Mouse (Mus musculus) embryonic facial prominence, embryonic 12.5 days (tissue): ENCODE data around the gene Trim65. TPM values are rescaled to one million over a fixed set of nuclear protein-coding genes. Genes with fewer than 3 reads are reported as not detected.

ENCODE experiments used
- ATAC-seq: fragments of 200-750 bp; cut with Nextera tagmentation; 2 replicates; pipeline ENCODE4 v1.8.0; 2017; ENCODE audit not compliant: insufficient number of reproducible peaks, insufficient read depth, low FRiP score, low TSS enrichment
- H3K27ac ChIP-seq: fragments of 300-500 bp; sonication (generic); 2 replicates; pipeline ENCODE4 v1.5.1; 2016; ENCODE audit warnings: mild to moderate bottlenecking
- H3K27me3 ChIP-seq: fragments of 300-500 bp; sonication (generic); 2 replicates; pipeline ENCODE4 v1.6.1; 2016; ENCODE audit warnings: mild to moderate bottlenecking, moderate library complexity
- H3K36me3 ChIP-seq: fragments of 300-500 bp; sonication (generic); 2 replicates; pipeline ENCODE4 v1.6.1; 2016; ENCODE audit warnings: mild to moderate bottlenecking
- H3K4me1 ChIP-seq: fragments of 300-500 bp; sonication (generic); 2 replicates; pipeline ENCODE4 v1.6.1; 2016
- H3K4me2 ChIP-seq: fragments of 300-500 bp; sonication (generic); replicated peaks from 2 replicates; pipeline ENCODE4 v1.6.1; 2016; ENCODE audit warnings: mild to moderate bottlenecking, moderate library complexity
- H3K4me3 ChIP-seq: fragments of 300-500 bp; sonication (generic); 2 replicates; pipeline ENCODE4 v1.5.1; 2016; ENCODE audit warnings: mild to moderate bottlenecking
- H3K9ac ChIP-seq: fragments of 300-500 bp; sonication (generic); 2 replicates; pipeline ENCODE4 v1.6.1; 2016; ENCODE audit warnings: mild to moderate bottlenecking, moderate library complexity
- H3K9me3 ChIP-seq: fragments of 300-500 bp; sonication (generic); 2 replicates; pipeline ENCODE4 v1.6.1; 2016; ENCODE audit warnings: mild to moderate bottlenecking, moderate library complexity
- WGBS: fragments of 180-500 bp; shearing (Covaris S2); methylation state at CpG from one replicate; pipeline ENCODE4 v1.1.7; 2016; 5-methylcytosine and 5-hydroxymethylcytosine counted together
- polyA plus RNA-seq: library from polyadenylated mRNA; unstranded; fragments of >200 nt; fragmentation: Nextera tagmentation; extraction: Ambion mirVana; gene quantifications from 2 replicates; pipeline ENCODE4 v1.2.1, GENCODE M21; 2016

Trim65 gene
- polyA plus RNA-seq, 1 experiment from 2014 or later = 2.3 TPM

GRCm38 (mm10) chr11:116105065-116105464 is 25.9 kb downstream of the Trim65 start:
- H3K27me3 ChIP-seq = peaks cover 48% of the 10 kb centered on the region
- 87% methylated on average over 2 of the region's 2 CpGs for WGBS

GRCm38 (mm10) chr11:116104006-116104646 is 26.8 kb downstream of the Trim65 start:
- peaks cover 64% of the 10 kb centered on the region for H3K4me1 ChIP-seq
- peaks cover 39% of the 10 kb centered on the region for H3K27me3 ChIP-seq
- H3K9ac ChIP-seq = peak overlapping the region; percentile 19; the same call in 1 of the 2 replicates
- no peak overlapping the region for H3K4me2 ChIP-seq
- no peak overlapping the region for H3K4me3 ChIP-seq
- WGBS = 31% methylated on average over 14 of the region's 14 CpGs
- H3K27ac ChIP-seq = peak overlapping the region; percentile 67
- no peaks in the 10 kb centered on the region for H3K36me3 ChIP-seq
- peak; percentile 32; the same call in 1 of the 2 replicates for ATAC-seq
- H3K9me3 ChIP-seq = no peaks in the 10 kb centered on the region

More at GRCm38 (mm10) chr11:116105065-116105464, 25.9 kb downstream of the Trim65 start:
- Histone ChIP-seq H3K9ac (no peak overlapping the region), H3K4me2 (no peak overlapping the region), H3K9me3 (no peaks in the 10 kb centered on the region), H3K36me3 (no peaks in the 10 kb centered on the region), H3K4me1 (peaks cover 71% of the 10 kb centered on the region), H3K4me3 (no peak overlapping the region), H3K27ac (no peak overlapping the region)
- ATAC-seq = no peak

GRCm38 (mm10) chr11:116103572-116103971 is 27.4 kb downstream of the Trim65 start:
- H3K27me3 ChIP-seq = peaks cover 33% of the 10 kb centered on the region
- no peaks in the 10 kb centered on the region for H3K36me3 ChIP-seq
- H3K9me3 ChIP-seq = no peaks in the 10 kb centered on the region
- no peak overlapping the region for H3K4me2 ChIP-seq
- H3K4me3 ChIP-seq = no peak overlapping the region
- ATAC-seq = no peak
- no peak overlapping the region for H3K9ac ChIP-seq
- 75% methylated on average over 12 of the region's 12 CpGs for WGBS
- H3K27ac ChIP-seq = 0 out of 2 replicates have a peak overlapping the region, but pooled peaks have one; percentile 67
- H3K4me1 ChIP-seq = peaks cover 62% of the 10 kb centered on the region

- no peak for ATAC-seq
These were observed 28.5 kb downstream of the Trim65 start for GRCm38 (mm10) chr11:116102472-116102871.

DNA sequence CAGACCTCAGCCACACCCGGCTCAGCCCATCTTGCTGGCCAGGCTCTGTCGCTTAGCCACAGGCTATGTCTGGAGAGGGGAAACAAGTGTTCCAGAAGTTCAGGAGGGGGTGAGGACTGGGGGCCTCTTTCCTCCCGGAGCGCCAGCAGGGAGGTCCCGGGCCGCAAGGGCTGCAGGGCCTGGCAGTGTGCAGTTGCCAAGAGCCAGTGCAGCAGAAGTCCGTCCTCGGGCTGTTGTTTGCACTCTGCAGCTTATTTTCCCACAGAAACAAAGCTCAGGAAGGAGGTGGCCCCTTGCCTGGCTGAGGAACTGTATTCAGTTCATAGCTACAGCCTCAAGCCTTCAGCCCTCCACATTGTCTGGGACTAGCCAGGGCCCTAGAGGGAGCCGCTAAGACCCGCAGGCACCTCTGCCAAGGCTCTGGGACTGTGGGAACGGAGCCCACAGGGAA is 29.0 kb downstream of the Trim65 start:
- ATAC-seq = peak; percentile 22; the same call in 1 of the 2 replicates
- no peaks in the 10 kb centered on the region for H3K36me3 ChIP-seq
- peak overlapping the region; percentile 13; the same call in 1 of the 2 replicates for H3K4me2 ChIP-seq
- WGBS = 19% methylated on average over 11 of the region's 11 CpGs
- H3K9ac ChIP-seq = 0 out of 2 replicates have a peak overlapping the region, but pooled peaks have one; percentile 21
- H3K9me3 ChIP-seq = no peaks in the 10 kb centered on the region
- H3K27me3 ChIP-seq = peaks cover 17% of the 10 kb centered on the region
- H3K4me3 ChIP-seq = no peak overlapping the region
- peak overlapping the region; percentile 77 for H3K27ac ChIP-seq
- H3K4me1 ChIP-seq = peaks cover 50% of the 10 kb centered on the region

More at GRCm38 (mm10) chr11:116102472-116102871, 28.5 kb downstream of the Trim65 start:
- Histone ChIP-seq H3K4me2 (no peak overlapping the region; the same call in 1 of the 2 replicates), H3K9ac (no peak overlapping the region), H3K27ac (peak overlapping the region; percentile 77), H3K27me3 (peaks cover 22% of the 10 kb centered on the region), H3K4me3 (no peak overlapping the region), H3K9me3 (no peaks in the 10 kb centered on the region), H3K4me1 (peaks cover 53% of the 10 kb centered on the region), H3K36me3 (no peaks in the 10 kb centered on the region)
- 57% methylated on average over 3 of the region's 4 CpGs for WGBS

DNA sequence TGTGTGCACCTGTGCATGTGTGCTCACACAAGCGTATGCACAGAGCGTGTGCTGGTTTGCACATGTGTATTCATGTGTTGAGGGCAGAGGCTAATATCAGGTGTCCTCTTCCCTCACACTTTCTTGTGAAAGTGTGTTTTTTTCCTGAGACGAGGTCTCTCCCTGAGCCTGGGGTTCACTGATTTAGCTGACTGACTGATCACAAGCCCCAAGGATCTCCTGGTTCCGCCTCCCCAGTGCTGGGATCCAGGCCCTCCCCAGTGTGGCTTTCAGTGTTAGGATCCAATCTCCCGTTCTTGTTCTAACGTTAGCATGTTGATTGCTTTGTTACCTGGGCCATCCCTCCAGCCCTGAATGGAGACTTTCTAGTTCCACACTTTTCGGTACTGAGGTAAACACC is 30.1 kb downstream of the Trim65 start:
- Histone ChIP-seq H3K27ac (no peak overlapping the region), H3K9ac (no peak overlapping the region), H3K4me2 (no peak overlapping the region), H3K4me1 (peaks cover 39% of the 10 kb centered on the region), H3K36me3 (no peaks in the 10 kb centered on the region), H3K27me3 (peaks cover 6% of the 10 kb centered on the region; the same call in 1 of the 2 replicates), H3K4me3 (no peak overlapping the region), H3K9me3 (peaks cover 3% of the 10 kb centered on the region; the same call in 1 of the 2 replicates)
- ATAC-seq = no peak
- 81% methylated on average over 7 of the region's 7 CpGs for WGBS

GRCm38 (mm10) chr11:116100385-116100784 is 30.5 kb downstream of the Trim65 start:
- no peak overlapping the region for H3K9ac ChIP-seq
- WGBS = 77% methylated on average over 6 of the region's 6 CpGs
- no peak overlapping the region for H3K4me3 ChIP-seq
- no peak overlapping the region for H3K4me2 ChIP-seq
- H3K27me3 ChIP-seq = 0 out of 2 replicates have a peak, but pooled peaks cover 2% of the 10 kb centered on the region
- peaks cover 3% of the 10 kb centered on the region; the same call in 1 of the 2 replicates for H3K9me3 ChIP-seq
- peaks cover 37% of the 10 kb centered on the region for H3K4me1 ChIP-seq
- ATAC-seq = no peak
- H3K36me3 ChIP-seq = no peaks in the 10 kb centered on the region
- H3K27ac ChIP-seq = no peak overlapping the region

DNA sequence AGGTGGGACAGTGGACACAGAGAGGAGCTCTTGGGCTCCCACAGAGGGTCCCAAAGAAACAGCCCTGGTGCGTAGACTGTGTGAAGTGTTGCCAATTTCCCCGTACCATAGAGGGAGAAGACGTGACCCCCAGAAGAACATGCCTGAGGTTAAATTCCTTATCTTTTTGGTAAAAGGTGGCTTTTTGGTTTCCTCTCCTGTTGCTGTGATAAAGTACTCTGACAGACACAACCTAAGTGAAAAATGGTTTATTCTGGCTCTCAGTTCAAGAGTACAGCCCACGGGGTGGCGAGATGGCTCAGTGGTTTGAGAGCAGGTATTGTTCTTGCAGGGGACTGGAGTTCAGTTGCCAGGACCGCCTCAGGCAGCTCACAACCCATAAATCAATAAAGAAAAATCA is 31.5 kb downstream of the Trim65 start:
- no peaks in the 10 kb centered on the region for H3K36me3 ChIP-seq

DNA sequence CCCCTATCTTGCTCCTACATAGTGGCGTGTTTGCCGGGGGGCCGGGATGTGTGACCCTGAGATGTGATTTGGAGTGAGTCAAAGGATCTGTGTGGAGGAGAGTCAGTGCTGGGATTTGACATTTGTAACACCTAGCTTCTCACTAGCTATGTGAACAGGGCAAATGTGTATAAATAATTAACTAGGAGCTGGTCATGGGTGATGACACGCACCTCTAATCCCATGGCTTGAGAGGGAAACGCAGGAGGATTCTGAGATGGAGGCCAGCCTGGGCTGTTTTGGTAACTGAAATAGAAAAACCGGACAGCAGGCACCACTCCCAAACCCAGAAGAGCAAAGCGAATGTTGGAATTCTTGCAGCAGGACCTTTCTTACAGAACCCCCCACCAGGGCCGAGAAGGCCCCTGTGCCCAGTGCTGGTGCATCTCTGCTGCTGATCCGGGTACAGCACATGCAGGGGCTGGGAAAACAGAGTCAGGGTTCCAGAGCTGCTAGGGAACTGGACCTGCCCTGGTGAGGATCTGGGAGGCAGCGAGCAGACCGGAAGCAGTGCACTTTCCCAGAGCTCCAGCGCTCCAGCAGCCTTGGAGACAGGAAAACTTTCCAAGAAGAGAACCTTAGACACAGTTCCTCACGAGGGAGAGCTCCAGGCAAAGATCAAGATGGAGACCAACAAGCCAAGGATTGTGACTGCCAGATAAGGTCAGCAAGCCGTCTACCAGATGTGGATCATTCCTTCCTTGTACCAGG is 32.0 kb downstream of the Trim65 start:
- Histone ChIP-seq H3K9me3 (peaks cover 3% of the 10 kb centered on the region; the same call in 1 of the 2 replicates), H3K9ac (no peak overlapping the region), H3K4me2 (no peak overlapping the region), H3K36me3 (no peaks in the 10 kb centered on the region), H3K27me3 (no peaks in the 10 kb centered on the region), H3K4me3 (no peak overlapping the region), H3K4me1 (peaks cover 30% of the 10 kb centered on the region), H3K27ac (no peak overlapping the region)
- no peak for ATAC-seq
- WGBS = 70% methylated on average over 14 of the region's 14 CpGs

More for the DNA sequence above, 31.5 kb downstream of the Trim65 start:
- Histone ChIP-seq H3K9ac (no peak overlapping the region), H3K4me3 (no peak overlapping the region), H3K27ac (no peak overlapping the region), H3K4me2 (no peak overlapping the region), H3K27me3 (no peaks in the 10 kb centered on the region), H3K4me1 (peaks cover 36% of the 10 kb centered on the region), H3K9me3 (peaks cover 3% of the 10 kb centered on the region; the same call in 1 of the 2 replicates)
- no peak for ATAC-seq
- 86% methylated on average over 6 of the region's 6 CpGs for WGBS

DNA sequence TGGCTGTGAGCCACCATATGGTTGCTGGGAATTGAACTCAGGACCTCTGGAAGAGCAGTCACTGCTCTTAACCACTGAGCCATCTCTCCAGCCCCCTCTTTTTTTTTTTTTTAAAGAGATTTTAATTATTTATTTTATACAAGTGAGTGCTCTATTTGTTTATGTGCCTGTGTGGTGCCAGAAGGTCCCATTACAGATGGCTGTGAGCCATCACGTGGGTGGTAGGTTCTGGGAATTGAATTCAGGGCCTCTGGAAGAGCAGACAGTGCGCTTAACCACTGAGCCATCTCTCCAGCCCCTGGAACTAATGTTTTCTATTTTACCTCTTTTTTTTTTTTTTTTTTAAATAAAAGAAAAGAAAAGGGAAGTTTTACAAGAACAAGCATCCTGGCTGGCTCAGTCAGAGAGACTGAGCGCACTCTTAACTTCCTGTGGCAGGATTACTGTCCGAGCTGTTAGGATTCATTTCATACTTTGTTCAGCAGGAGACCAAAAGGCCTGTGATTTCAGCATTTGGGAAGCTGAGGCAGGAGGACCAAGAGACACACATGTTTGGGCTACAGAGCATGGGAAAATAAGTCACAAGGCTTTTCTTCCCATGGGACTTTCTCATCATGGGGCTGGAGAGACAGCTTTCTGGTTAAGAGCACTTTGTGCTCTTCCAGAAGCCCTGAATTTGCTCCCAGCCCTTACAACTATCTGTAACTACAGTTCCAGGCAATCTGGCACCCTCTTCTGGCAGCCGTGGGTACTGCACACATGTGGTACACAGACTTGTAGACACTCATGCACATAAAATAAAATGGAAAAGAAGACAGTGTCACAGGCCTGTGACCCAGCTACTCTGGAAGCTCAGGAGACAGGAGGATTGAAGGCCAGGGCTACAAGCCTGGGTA is 34.5 kb downstream of the Trim65 start:
- H3K27ac ChIP-seq = no peak overlapping the region
- H3K4me1 ChIP-seq = peaks cover 14% of the 10 kb centered on the region
- no peak overlapping the region for H3K4me3 ChIP-seq
- no peaks in the 10 kb centered on the region for H3K36me3 ChIP-seq
- H3K27me3 ChIP-seq = no peaks in the 10 kb centered on the region
- 93% methylated on average over 5 of the region's 5 CpGs for WGBS
- H3K4me2 ChIP-seq = no peak overlapping the region
- H3K9ac ChIP-seq = no peak overlapping the region
- H3K9me3 ChIP-seq = peaks cover 3% of the 10 kb centered on the region; the same call in 1 of the 2 replicates
- no peak for ATAC-seq

GRCm38 (mm10) chr11:116095573-116095972 is 35.4 kb downstream of the Trim65 start:
- WGBS = 69% methylated on average over 3 of the region's 3 CpGs
- no peaks in the 10 kb centered on the region for H3K36me3 ChIP-seq
- no peak overlapping the region for H3K4me3 ChIP-seq
- H3K4me1 ChIP-seq = peaks cover 10% of the 10 kb centered on the region; the same call in 1 of the 2 replicates
- no peak overlapping the region for H3K27ac ChIP-seq
- no peak overlapping the region for H3K4me2 ChIP-seq
- H3K27me3 ChIP-seq = no peaks in the 10 kb centered on the region
- no peak for ATAC-seq
- peaks cover 3% of the 10 kb centered on the region; the same call in 1 of the 2 replicates for H3K9me3 ChIP-seq
- H3K9ac ChIP-seq = no peak overlapping the region
